Mouse (Mus musculus): ENCODE results near the gene Cyp2b13.
"Not testable (repeated sequence)": the region's sequence is repeated elsewhere in the genome, so short reads cannot be mapped to it uniquely, and the experiment has no call there.

Cyp2b13 gene

GRCm38 (mm10) chr7:26061197-26061596 is at the start of gene Cyp2b13:
Gene Cyp2b13 (plus strand): TSS chr7:26061497.
- in situ Hi-C loops (cut with MboI): not testable (repeated sequence)

- in situ Hi-C loops (cut with MboI): not testable (repeated sequence)
Observed at GRCm38 (mm10) chr7:26019814-26020332, 41.4 kb upstream of the Cyp2b13 start.

DNA sequence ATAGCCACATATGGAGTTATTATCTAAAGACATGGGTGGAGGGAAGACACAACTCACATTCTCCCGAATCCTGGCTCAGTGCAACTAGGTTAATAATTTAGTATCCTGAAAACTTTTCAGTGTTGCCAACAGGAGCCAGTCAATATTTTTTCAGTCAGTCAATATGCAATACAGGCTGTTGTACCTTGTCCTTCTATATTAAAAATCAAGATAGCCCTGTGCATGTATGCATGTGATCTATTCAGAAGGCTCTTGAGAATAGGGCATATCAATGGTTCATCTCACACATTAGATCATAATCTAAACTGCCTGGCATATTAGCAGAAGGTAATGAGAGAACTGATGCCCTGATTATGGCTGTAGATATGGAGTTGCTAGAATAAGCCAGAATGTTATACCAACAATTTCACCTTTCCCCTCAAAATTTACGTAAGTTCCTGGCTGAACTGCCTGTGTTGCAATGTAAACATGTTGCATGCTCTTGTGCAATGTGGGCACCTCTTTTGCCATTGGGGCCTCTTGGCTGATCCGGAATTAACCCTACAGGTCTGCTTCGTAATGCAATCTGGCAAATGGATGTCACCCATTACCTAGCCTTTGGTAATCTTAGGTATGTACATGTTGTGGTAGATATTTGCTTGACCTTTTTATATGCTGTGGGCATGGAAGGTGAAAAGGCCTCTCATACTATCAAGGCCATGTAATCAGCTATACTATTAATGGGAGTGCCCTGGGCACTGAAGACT is 6.2 kb upstream of the Cyp2b13 start:
- in situ Hi-C loops (cut with MboI): not testable (repeated sequence)

GRCm38 (mm10) chr7:26071677-26072076 is 10.4 kb downstream of the Cyp2b13 start:
- in situ Hi-C loops (cut with MboI): not testable (repeated sequence)

GRCm38 (mm10) chr7:26082595-26082994 is 21.3 kb downstream of the Cyp2b13 start:
- in situ Hi-C loops (cut with MboI): no loop called here

DNA sequence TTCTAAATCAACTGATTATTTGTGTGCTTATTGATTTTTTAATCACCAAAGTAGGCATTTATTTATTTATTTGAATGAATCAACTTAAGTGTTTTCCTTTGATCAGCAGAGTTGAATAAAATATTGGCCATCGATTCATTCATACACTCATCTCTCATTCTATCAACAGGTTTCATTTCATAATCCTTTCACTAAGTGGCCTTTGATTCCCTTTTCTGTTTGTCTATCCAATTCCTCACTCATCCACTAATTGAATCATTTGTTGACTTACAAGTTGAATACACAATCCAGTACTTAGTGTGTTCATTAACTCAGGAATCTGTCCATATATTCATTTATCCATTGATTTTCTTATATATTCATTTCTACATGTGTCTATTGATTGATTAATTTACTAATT is 26.1 kb downstream of the Cyp2b13 start:
- in situ Hi-C loops (cut with MboI): no loop called here

DNA sequence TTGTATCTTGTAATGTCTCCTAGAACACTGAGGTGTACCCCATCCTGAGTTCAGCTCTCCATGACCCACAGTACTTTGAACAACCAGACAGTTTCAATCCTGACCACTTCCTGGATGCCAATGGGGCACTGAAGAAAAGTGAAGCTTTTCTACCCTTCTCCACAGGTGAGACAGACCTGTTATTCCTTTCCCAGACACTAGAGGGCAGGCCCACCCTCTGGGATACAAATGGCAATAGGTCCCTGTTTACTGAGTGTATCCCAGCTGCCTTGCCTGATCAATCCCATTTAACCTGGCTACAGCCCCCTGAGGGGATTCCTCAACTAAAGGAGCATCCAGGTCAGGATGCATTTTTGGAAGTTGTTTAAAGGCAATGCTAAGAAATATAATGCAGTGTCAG is 27.3 kb downstream of the Cyp2b13 start:
- in situ Hi-C loops (cut with MboI): not testable (repeated sequence)

- in situ Hi-C loops (cut with MboI): not testable (repeated sequence)
Observed at GRCm38 (mm10) chr7:26139623-26140022, 78.3 kb downstream of the Cyp2b13 start.

- in situ Hi-C loops (cut with MboI): not testable (repeated sequence)
Observed at GRCm38 (mm10) chr7:26143657-26144056, 82.4 kb downstream of the Cyp2b13 start.

Measured in mature B cell (primary cell).